Mouse (Mus musculus) liver, postnatal 0 days (tissue): ENCODE measurements at regions not wholly inside any gene's neighbourhood (a gene's known extent, or its start where the extent isn't known, plus 50 kb on each side); places are given as distances from the start of the nearest gene placed in this dataset.
"Not testable (repeated sequence)": the region's sequence is repeated elsewhere in the genome, so short reads cannot be mapped to it uniquely, and the experiment has no call there.

Experiments
- ATAC-seq: fragments of 200-750 bp; cut with Nextera tagmentation; 2 replicates; pipeline ENCODE4 v1.8.0; 2017; ENCODE audit warnings: mild to moderate bottlenecking, moderate library complexity
- DNase-seq: peaks from one replicate; pipeline ENCODE4 v3.0.0-alpha.2; 2016
- H3K27ac ChIP-seq: fragments of 300-500 bp; sonication (generic); 2 replicates; pipeline ENCODE4 v1.5.1; 2014; ENCODE audit warnings: antibody characterized with exemption, moderate library complexity, mild to moderate bottlenecking, low read depth
- H3K27me3 ChIP-seq: fragments of 300-500 bp; sonication (generic); 2 replicates; pipeline ENCODE4 v1.6.1; 2014; ENCODE audit warnings: low read length, control low read depth, mixed read lengths; ENCODE audit not compliant: insufficient read depth
- H3K36me3 ChIP-seq: fragments of 300-500 bp; sonication (generic); replicated peaks from 2 replicates; pipeline ENCODE4 v1.6.1; 2014; ENCODE audit warnings: mild to moderate bottlenecking, control low read depth, low read length, moderate library complexity, mixed read lengths; ENCODE audit not compliant: insufficient read depth
- H3K4me1 ChIP-seq: fragments of 300-500 bp; sonication (generic); 2 replicates; pipeline ENCODE4 v1.6.1; 2014; ENCODE audit warnings: antibody characterized with exemption, mild to moderate bottlenecking, control low read depth; ENCODE audit not compliant: insufficient read depth
- H3K4me2 ChIP-seq: fragments of 300-500 bp; sonication (generic); 2 replicates; pipeline ENCODE4 v1.6.1; 2014; ENCODE audit warnings: low read depth, mild to moderate bottlenecking, low read length, moderate library complexity, mixed read lengths
- H3K4me3 ChIP-seq: fragments of 300-500 bp; sonication (generic); 2 replicates; pipeline ENCODE4 v1.5.1; 2014; ENCODE audit warnings: low read depth, low read length
- H3K9ac ChIP-seq: fragments of 300-500 bp; sonication (generic); replicated peaks from 2 replicates; pipeline ENCODE4 v1.6.1; 2014; ENCODE audit warnings: mild to moderate bottlenecking, moderate library complexity
- H3K9me3 ChIP-seq: fragments of 300-500 bp; sonication (generic); 2 replicates; pipeline ENCODE4 v1.6.1; 2016; ENCODE audit warnings: mild to moderate bottlenecking, control low read depth, low read length, mixed read lengths
- CTCF ChIP-seq: sonication (generic); IDR thresholded peaks from 2 replicates; pipeline ENCODE4 v1.5.1; 2016; ENCODE audit warnings: antibody characterized with exemption, low read depth
- EP300 ChIP-seq: IDR thresholded peaks from 2 replicates; pipeline ENCODE4 v1.6.1; 2016; ENCODE audit warnings: antibody characterized with exemption, low read depth, mild to moderate bottlenecking
- WGBS: fragments of 180-500 bp; shearing (Covaris S2); extraction: QIAGEN DNeasy Blood & Tissue Kit; methylation state at CpG from one replicate; pipeline ENCODE4 v1.1.7; 2014; ENCODE audit not compliant: insufficient replicate concordance; 5-methylcytosine and 5-hydroxymethylcytosine counted together

- 52% methylated on average over 13 of the region's 13 CpGs for WGBS
- Histone ChIP-seq H3K36me3 (no peaks in the 10 kb centered on the region), H3K9ac (no peak overlapping the region), H3K4me1 (no peaks in the 10 kb centered on the region), H3K4me2 (no peak overlapping the region), H3K27ac (no peak overlapping the region), H3K27me3 (no peaks in the 10 kb centered on the region), H3K9me3 (no peaks in the 10 kb centered on the region), H3K4me3 (no peak overlapping the region)
- DNase-seq (no peak), ATAC-seq (no peak)
- TF ChIP-seq EP300 = no peak
- TF ChIP-seq CTCF = no peak
Measured at GRCm38 (mm10) chr12:29083426-29084221, 332.0 kb downstream of the Eipr1 start.

GRCm38 (mm10) chr12:29087245-29087644 lies 335.6 kb downstream of the Eipr1 start:
- ATAC-seq, H3K4me3 ChIP-seq, H3K4me2 ChIP-seq, H3K36me3 ChIP-seq, H3K27me3 ChIP-seq, H3K27ac ChIP-seq, H3K9me3 ChIP-seq, H3K4me1 ChIP-seq, H3K9ac ChIP-seq, DNase-seq: not testable (repeated sequence)
- WGBS = 71% methylated on average over 2 of the region's 2 CpGs

- H3K4me2 ChIP-seq = no peak overlapping the region
- no peak for TF ChIP-seq EP300
- no peak for TF ChIP-seq CTCF
- H3K27me3 ChIP-seq = no peaks in the 10 kb centered on the region
- H3K27ac ChIP-seq = no peak overlapping the region
- H3K9me3 ChIP-seq = no peaks in the 10 kb centered on the region
- no peaks in the 10 kb centered on the region for H3K4me1 ChIP-seq
- DNase-seq (no peak), ATAC-seq (no peak)
- H3K9ac ChIP-seq = no peak overlapping the region
- 31% methylated on average over 3 of the region's 3 CpGs for WGBS
- H3K4me3 ChIP-seq = no peak overlapping the region
- H3K36me3 ChIP-seq = no peaks in the 10 kb centered on the region
Measured at GRCm38 (mm10) chr12:29089634-29090033, 338.0 kb downstream of the Eipr1 start.

- DNase-seq = no peak
- Histone ChIP-seq H3K4me1 (no peaks in the 10 kb centered on the region), H3K27ac (no peak overlapping the region), H3K4me2 (no peak overlapping the region), H3K36me3 (no peaks in the 10 kb centered on the region), H3K9me3 (no peaks in the 10 kb centered on the region), H3K4me3 (no peak overlapping the region), H3K27me3 (no peaks in the 10 kb centered on the region), H3K9ac (no peak overlapping the region)
- TF ChIP-seq EP300 (no peak), CTCF (no peak)
- ATAC-seq = no peak
- 74% methylated on average over 5 of the region's 5 CpGs for WGBS
Measured at GRCm38 (mm10) chr12:29090451-29090850, 338.8 kb downstream of the Eipr1 start.

- H3K4me1 ChIP-seq = no peaks in the 10 kb centered on the region
- H3K4me2 ChIP-seq = no peak overlapping the region
- no peak for ATAC-seq
- H3K4me3 ChIP-seq = no peak overlapping the region
- H3K36me3 ChIP-seq = no peaks in the 10 kb centered on the region
- DNase-seq = no peak
- 60% methylated on average over 1 of the region's 1 CpGs for WGBS
- H3K9me3 ChIP-seq = no peaks in the 10 kb centered on the region
- H3K9ac ChIP-seq = no peak overlapping the region
- TF ChIP-seq CTCF = no peak
- no peak for TF ChIP-seq EP300
- no peak overlapping the region for H3K27ac ChIP-seq
- no peaks in the 10 kb centered on the region for H3K27me3 ChIP-seq
Measured at GRCm38 (mm10) chr12:29095406-29096032, 343.9 kb downstream of the Eipr1 start.

- no peaks in the 10 kb centered on the region for H3K9me3 ChIP-seq
Measured at GRCm38 (mm10) chr12:29096033-29096913, 344.7 kb downstream of the Eipr1 start.

More at GRCm38 (mm10) chr12:29096033-29096913, 344.7 kb downstream of the Eipr1 start:
- ATAC-seq (no peak), DNase-seq (no peak)
- no peak overlapping the region for H3K4me3 ChIP-seq
- no peaks in the 10 kb centered on the region for H3K36me3 ChIP-seq
- TF ChIP-seq EP300 = no peak
- TF ChIP-seq CTCF = no peak
- H3K4me1 ChIP-seq = no peaks in the 10 kb centered on the region
- 17% methylated on average over 16 of the region's 16 CpGs for WGBS
- H3K9ac ChIP-seq = no peak overlapping the region
- no peaks in the 10 kb centered on the region for H3K27me3 ChIP-seq
- no peak overlapping the region for H3K27ac ChIP-seq
- H3K4me2 ChIP-seq = no peak overlapping the region
